8 mouse cellular contexts compared by ENCODE assay signal in genomic region chr17:47436907-47437547, GRCm38 (mm10). TPM values are rescaled to one million over a fixed set of nuclear protein-coding genes. Genes with fewer than 3 reads are reported as not detected.
DNase-seq lines count a peak whose midpoint lies in the region; ATAC-seq and TF ChIP-seq lines count a peak whose summit lies in the region.

TSS of gene 1700001C19Rik (minus strand) at chr17:47437376.

- ATAC-seq in heart, embryonic 14.5 days (ENCODE audit: insufficient number of reproducible peaks, insufficient read depth, low FRiP score, low read depth), result no peak
- ATAC-seq in hindbrain, embryonic 14.5 days (ENCODE audit: low FRiP score), result no peak

- DNase-seq in heart, postnatal 4 days, result no peak
- DNase-seq in ES-E14 (ENCODE audit: low read depth, low spot score), result no peak
- DNase-seq in hindbrain, embryonic 14.5 days (ENCODE audit: low spot score), result no peak
- no peak for DNase-seq in embryo, embryonic 11 days
- no peak for DNase-seq in retina, embryonic 14.5 days (ENCODE audit: low spot score)
- no peak for DNase-seq in urinary bladder, postnatal 25 days (ENCODE audit: low spot score)

- WGBS in heart, embryonic 14.5 days, result 3% methylated on average over 24 of the region's 25 CpGs
- WGBS in hindbrain, embryonic 14.5 days, result 3% methylated on average over 20 of the region's 25 CpGs
- WGBS in macrophage (ENCODE audit: missing documents), result 20% methylated on average over 24 of the region's 25 CpGs

- no peaks in the 10 kb centered on the region for H3K79me2 ChIP-seq in macrophage (ENCODE audit: inconsistent target)

- H3K9me3 ChIP-seq in heart, embryonic 14.5 days (ENCODE audit: control insufficient read depth, low read length), result no peaks in the 10 kb centered on the region
- H3K9me3 ChIP-seq in ES-E14 (ENCODE audit: control insufficient read depth, insufficient read depth, low read depth, low read length), result no peaks in the 10 kb centered on the region
- H3K9me3 ChIP-seq in hindbrain, embryonic 14.5 days (ENCODE audit: control insufficient read depth, low read length), result no peaks in the 10 kb centered on the region

- peak within 1 kb of the TSS; percentile 76 for H3K9ac ChIP-seq in heart, embryonic 14.5 days (ENCODE audit: low read length)
- peak within 1 kb of the TSS; percentile 59 for H3K9ac ChIP-seq in ES-E14 (ENCODE audit: insufficient read depth, low read depth, low read length, poor library complexity, severe bottlenecking)
- peak within 1 kb of the TSS; percentile 38 for H3K9ac ChIP-seq in hindbrain, embryonic 14.5 days

- peak within 1 kb of the TSS; percentile 44 to 55 for H3K4me3 ChIP-seq in heart, embryonic 14.5 days (ENCODE audit: control insufficient read depth in 1 of 2, insufficient read depth in 1 of 2, low read depth in 1 of 2, low read length in 2 of 2)
- H3K4me3 ChIP-seq in ES-E14 (ENCODE audit: insufficient read depth in 1 of 2, low read depth in 1 of 2, low read length in 2 of 2, poor library complexity in 1 of 2, severe bottlenecking in 1 of 2) (peak within 1 kb of the TSS; percentile 71 to 76), macrophage (ENCODE audit: inconsistent target) (peak within 1 kb of the TSS; percentile 29)
- H3K4me3 ChIP-seq in hindbrain, embryonic 14.5 days (replicated peaks; ENCODE audit: low read length), result peak within 1 kb of the TSS; percentile 35

- H3K27ac ChIP-seq in heart, embryonic 14.5 days (replicated peaks in 1 of 2; ENCODE audit: control insufficient read depth in 1 of 2, insufficient read depth in 1 of 2, low read depth in 2 of 2, low read length in 2 of 2), result peak within 1 kb of the TSS in 1 of 2 experiments; percentile 7; a peak in 1 of 4 replicates
- no peak within 1 kb of the TSS for H3K27ac ChIP-seq in ES-E14 (ENCODE audit: insufficient read depth, low read depth, low read length, poor library complexity, severe bottlenecking)
- no peak within 1 kb of the TSS for H3K27ac ChIP-seq in hindbrain, embryonic 14.5 days
- H3K27ac ChIP-seq in macrophage, result no peak within 1 kb of the TSS

- in situ Hi-C loops in ES-E14 (cut with MboI; ENCODE audit: low sequenced_read_pairs in 2 of 2, unreplicated experiment in 2 of 2), result no loop called here

- H3K4me2 ChIP-seq in heart, embryonic 14.5 days (ENCODE audit: low read length), result peak within 1 kb of the TSS; percentile 90
- H3K4me2 ChIP-seq in hindbrain, embryonic 14.5 days (replicated peaks), result peak within 1 kb of the TSS; percentile 75

- no peaks in the 10 kb centered on the region for H3K36me3 ChIP-seq in heart, embryonic 14.5 days (ENCODE audit: control insufficient read depth, insufficient read depth, low read length)
- no peaks in the 10 kb centered on the region for H3K36me3 ChIP-seq in ES-E14 (ENCODE audit: control insufficient read depth, insufficient read depth, low read length, poor library complexity, severe bottlenecking)
- H3K36me3 ChIP-seq in hindbrain, embryonic 14.5 days (replicated peaks; ENCODE audit: control insufficient read depth, insufficient read depth), result no peaks in the 10 kb centered on the region
- no peaks in the 10 kb centered on the region for H3K36me3 ChIP-seq in macrophage (ENCODE audit: inconsistent target)

- peaks cover 21 to 34% of the 10 kb centered on the region in 2 experiments for H3K4me1 ChIP-seq in heart, embryonic 14.5 days (ENCODE audit: control insufficient read depth in 2 of 2, insufficient read depth in 2 of 2, low read length in 2 of 2)
- peaks cover 0 to 29% of the 10 kb centered on the region in 2 experiments; a peak in 2 of 4 replicates for H3K4me1 ChIP-seq in ES-E14 (ENCODE audit: control insufficient read depth in 2 of 2, insufficient read depth in 2 of 2, low read length in 2 of 2, poor library complexity in 1 of 2)
- H3K4me1 ChIP-seq in hindbrain, embryonic 14.5 days (replicated peaks; ENCODE audit: control insufficient read depth, insufficient read depth, low read length), result peaks cover 11% of the 10 kb centered on the region; the same call in 1 of the 2 replicates

- no peaks in the 10 kb centered on the region for H3K27me3 ChIP-seq in heart, embryonic 14.5 days (ENCODE audit: control insufficient read depth, insufficient read depth, low read length)
- H3K27me3 ChIP-seq in hindbrain, embryonic 14.5 days (ENCODE audit: control insufficient read depth, insufficient read depth, low read length), result peaks cover 48% of the 10 kb centered on the region

TF ChIP-seq in ES-E14, 5 proteins besides CTCF, POLR2A, EP300 and RAD21:
- no peak for TF ChIP-seq ZC3H11A (IDR thresholded peaks at IDR 0.05; ENCODE audit: borderline replicate concordance, low read depth, low read length)
- TF ChIP-seq CHD2 (IDR thresholded peaks at IDR 0.05; ENCODE audit: low read depth, low read length), result no peak
- no peak for TF ChIP-seq HCFC1 (IDR thresholded peaks at IDR 0.05; ENCODE audit: borderline replicate concordance, insufficient read depth, low read length)
- TF ChIP-seq ZNF384 (IDR thresholded peaks at IDR 0.05; ENCODE audit: low read depth, low read length), result peak; percentile 93
- TF ChIP-seq MAFK (IDR thresholded peaks at IDR 0.05; ENCODE audit: insufficient read depth, low read depth, low read length), result no peak

RNA-seq across cellular contexts. Expression of gene 1700001C19Rik, which starts in this region (rescaled TPM):
- 0.72 and 0.92 TPM in 2 replicates for polyA plus RNA-seq in heart, embryonic 14.5 days (2014; fragmentation: Nextera tagmentation; extraction: Ambion mirVana)
- under 1 TPM; 0.32 to 0.45 TPM for total RNA-seq in heart, postnatal 4 days (2021)
- total RNA-seq in ES-E14 (2012; rRNA removed), result 0.85 TPM in 2 replicates
- 0.37 and 0.47 TPM in 2 replicates for polyA plus RNA-seq in hindbrain, embryonic 14.5 days (2014; fragmentation: Nextera tagmentation; extraction: Ambion mirVana)
- not detected for total RNA-seq in macrophage (2018; cell fraction: chromatin; rRNA removed)
- total RNA-seq in macrophage (2018; cell fraction: cytosol; rRNA removed), result under 1 TPM in 16 of 26 experiments, not detected in 10; 0.08 to 0.58 (median 0.22) TPM
- 1 to 10 TPM in 1 of 26 experiments, under 1 TPM in 1, not detected in 24; 0.85 to 1.4 TPM for total RNA-seq in macrophage (2018; cell fraction: nucleus; rRNA removed)
- 0.27 to 0.31 TPM in 2 of 3 replicates, not detected in the other for polyA plus RNA-seq in macrophage (2018)
